Mouse (Mus musculus) macrophage (primary cell): ENCODE measurements around the gene Sh3d19. TPM values are rescaled to one million over a fixed set of nuclear protein-coding genes. Genes with fewer than 3 reads are reported as not detected.
"Not testable (repeated sequence)": the region's sequence is repeated elsewhere in the genome, so short reads cannot be mapped to it uniquely, and the experiment has no call there.

ENCODE experiments used
- H3K27ac ChIP-seq: fragments of 350-480 bp; formaldehyde crosslinking; 2 replicates; pipeline ENCODE4 v1.9.0; 2021
- H3K36me3 ChIP-seq: fragments of 350-480 bp; formaldehyde crosslinking; 2 replicates; pipeline ENCODE4 v1.9.0; 2021; ENCODE audit errors: inconsistent target
- H3K4me3 ChIP-seq: fragments of 350-480 bp; formaldehyde crosslinking; 2 replicates; pipeline ENCODE4 v1.9.0; 2021; ENCODE audit errors: inconsistent target
- H3K79me2 ChIP-seq: fragments of 350-480 bp; formaldehyde crosslinking; 2 replicates; pipeline ENCODE4 v1.9.0; 2021; ENCODE audit errors: inconsistent target
- WGBS: methylation state at CpG from one replicate; pipeline ENCODE4 v1.1.7; 2026; ENCODE audit warnings: inconsistent platforms; ENCODE audit not compliant: missing documents; 5-methylcytosine and 5-hydroxymethylcytosine counted together
- polyA plus RNA-seq: library from polyadenylated mRNA; stranded (reverse); fragments of 250-400 nt; gene quantifications from 3 replicates; pipeline ENCODE4 v1.2.4, GENCODE M21; 2018; ENCODE audit warnings: inconsistent platforms

The Sh3d19 gene
- polyA plus RNA-seq, 1 experiment from 2014 or later, result 1.4 TPM

- H3K36me3 ChIP-seq, result no peaks in the 10 kb centered on the region
- H3K27ac ChIP-seq, result no peak overlapping the region
- no peaks in the 10 kb centered on the region for H3K79me2 ChIP-seq
- 59% methylated on average over 12 of the region's 14 CpGs for WGBS
- H3K4me3 ChIP-seq, result no peak overlapping the region
Measured at GRCm38 (mm10) chr3:86076511-86077283, 105.8 kb downstream of the Sh3d19 start.

- Histone ChIP-seq H3K27ac (no peak overlapping the region), H3K79me2 (no peaks in the 10 kb centered on the region), H3K36me3 (no peaks in the 10 kb centered on the region), H3K4me3 (no peak overlapping the region)
- 88% methylated on average over 8 of the region's 8 CpGs for WGBS
Measured at GRCm38 (mm10) chr3:86083051-86083450, 112.1 kb downstream of the Sh3d19 start.

- no peaks in the 10 kb centered on the region for H3K79me2 ChIP-seq
- no peak overlapping the region for H3K27ac ChIP-seq
- H3K36me3 ChIP-seq, result no peaks in the 10 kb centered on the region
- WGBS, result 95% methylated on average over 17 of the region's 19 CpGs
- H3K4me3 ChIP-seq, result no peak overlapping the region
Measured at GRCm38 (mm10) chr3:86085001-86085400, 114.1 kb downstream of the Sh3d19 start.

GRCm38 (mm10) chr3:86087872-86088271 is 117.0 kb downstream of the Sh3d19 start:
- H3K36me3 ChIP-seq, result no peaks in the 10 kb centered on the region
- WGBS, result 92% methylated on average over 3 of the region's 3 CpGs
- no peaks in the 10 kb centered on the region for H3K79me2 ChIP-seq
- H3K4me3 ChIP-seq, result no peak overlapping the region
- H3K27ac ChIP-seq, result no peak overlapping the region

GRCm38 (mm10) chr3:86093213-86093845 is 122.4 kb downstream of the Sh3d19 start:
- H3K27ac ChIP-seq, result no peak overlapping the region
- 96% methylated on average over 6 of the region's 6 CpGs for WGBS
- no peak overlapping the region for H3K4me3 ChIP-seq
- H3K36me3 ChIP-seq, result no peaks in the 10 kb centered on the region
- H3K79me2 ChIP-seq, result no peaks in the 10 kb centered on the region

GRCm38 (mm10) chr3:86093907-86094306 is 123.0 kb downstream of the Sh3d19 start:
- 91% methylated on average over 5 of the region's 5 CpGs for WGBS
- Histone ChIP-seq H3K4me3 (no peak overlapping the region), H3K27ac (no peak overlapping the region), H3K36me3 (no peaks in the 10 kb centered on the region), H3K79me2 (no peaks in the 10 kb centered on the region)

- H3K27ac ChIP-seq, result no peak overlapping the region
- no peaks in the 10 kb centered on the region for H3K36me3 ChIP-seq
- H3K4me3 ChIP-seq, result no peak overlapping the region
- 96% methylated on average over 6 of the region's 6 CpGs for WGBS
- no peaks in the 10 kb centered on the region for H3K79me2 ChIP-seq
Measured at GRCm38 (mm10) chr3:86101956-86102355, 131.0 kb downstream of the Sh3d19 start.

- Histone ChIP-seq H3K79me2 (no peaks in the 10 kb centered on the region), H3K4me3 (no peak overlapping the region; the same call in 1 of the 2 replicates), H3K36me3 (no peaks in the 10 kb centered on the region), H3K27ac (no peak overlapping the region)
- 27% methylated on average over 6 of the region's 18 CpGs for WGBS
Measured at GRCm38 (mm10) chr3:86103449-86104291, 132.8 kb downstream of the Sh3d19 start.

GRCm38 (mm10) chr3:86104433-86104832 is 133.5 kb downstream of the Sh3d19 start:
- 53% methylated on average over 7 of the region's 7 CpGs for WGBS
- H3K4me3 ChIP-seq, result not testable (repeated sequence)

GRCm38 (mm10) chr3:86104909-86105308 is 134.0 kb downstream of the Sh3d19 start:
- Histone ChIP-seq H3K27ac (no peak overlapping the region), H3K4me3 (no peak overlapping the region), H3K79me2 (no peaks in the 10 kb centered on the region), H3K36me3 (no peaks in the 10 kb centered on the region)
- WGBS, result 70% methylated on average over 4 of the region's 4 CpGs

More at GRCm38 (mm10) chr3:86104433-86104832, 133.5 kb downstream of the Sh3d19 start:
- H3K36me3 ChIP-seq, H3K27ac ChIP-seq, H3K79me2 ChIP-seq: not testable (repeated sequence)

GRCm38 (mm10) chr3:86106086-86106632 is 135.2 kb downstream of the Sh3d19 start:
- Histone ChIP-seq H3K4me3 (no peak overlapping the region), H3K79me2 (no peaks in the 10 kb centered on the region), H3K36me3 (no peaks in the 10 kb centered on the region), H3K27ac (no peak overlapping the region)
- WGBS, result 95% methylated on average over 8 of the region's 8 CpGs

- Histone ChIP-seq H3K27ac (no peak overlapping the region), H3K4me3 (no peak overlapping the region), H3K79me2 (no peaks in the 10 kb centered on the region), H3K36me3 (no peaks in the 10 kb centered on the region)
- 90% methylated on average over 7 of the region's 8 CpGs for WGBS
Measured at GRCm38 (mm10) chr3:86107637-86108539, 137.0 kb downstream of the Sh3d19 start.

GRCm38 (mm10) chr3:86108576-86108975 is 137.7 kb downstream of the Sh3d19 start:
- H3K27ac ChIP-seq, result no peak overlapping the region
- no peaks in the 10 kb centered on the region for H3K36me3 ChIP-seq
- H3K4me3 ChIP-seq, result no peak overlapping the region
- no peaks in the 10 kb centered on the region for H3K79me2 ChIP-seq
- WGBS, result 97% methylated on average over 4 of the region's 4 CpGs

GRCm38 (mm10) chr3:86109099-86109498 is 138.2 kb downstream of the Sh3d19 start:
- WGBS, result 78% methylated on average over 7 of the region's 7 CpGs
- no peaks in the 10 kb centered on the region for H3K79me2 ChIP-seq
- H3K36me3 ChIP-seq, result no peaks in the 10 kb centered on the region
- no peak overlapping the region for H3K4me3 ChIP-seq
- H3K27ac ChIP-seq, result no peak overlapping the region
